Mouse (Mus musculus): ENCODE results near the gene Smtnl2.

GRCm38 (mm10) chr11:72420460-72421122 is 9.1 kb upstream of the Smtnl2 start:
- TF ChIP-seq EP300 (IDR thresholded peaks at IDR 0.05; ENCODE audit: low read depth) (no peak), CTCF (IDR thresholded peaks at IDR 0.05; ENCODE audit: low read depth) (no peak)
